Mouse (Mus musculus): ENCODE results near the gene Skp1a.

Skp1a gene

GRCm38 (mm10) chr11:52278991-52279390 lies 47.2 kb downstream of the Skp1a start:
- DNase-seq = no peak

- DNase-seq = no peak
Observed at GRCm38 (mm10) chr11:52279611-52280145, 47.9 kb downstream of the Skp1a start.

GRCm38 (mm10) chr11:52280566-52281455 lies 49.0 kb downstream of the Skp1a start:
- no peak for DNase-seq

- no peak for DNase-seq
Observed at GRCm38 (mm10) chr11:52281568-52282328, 50.0 kb downstream of the Skp1a start.

- no peak for DNase-seq
Observed at GRCm38 (mm10) chr11:52282420-52282773, 50.6 kb downstream of the Skp1a start.

- DNase-seq = no peak
Observed at GRCm38 (mm10) chr11:52282774-52283595, 51.2 kb downstream of the Skp1a start, which contains the start of gene Tcf7. Gene Tcf7 (minus strand): TSS chr11:52283014.

- DNase-seq = no peak
Observed at GRCm38 (mm10) chr11:52283596-52284571, 52.1 kb downstream of the Skp1a start.

GRCm38 (mm10) chr11:52286301-52286957 lies 54.6 kb downstream of the Skp1a start:
- no peak for DNase-seq

GRCm38 (mm10) chr11:52286958-52287305 lies 55.1 kb downstream of the Skp1a start:
- no peak for DNase-seq

GRCm38 (mm10) chr11:52292346-52292745 lies 60.6 kb downstream of the Skp1a start:
- DNase-seq = no peak

GRCm38 (mm10) chr11:52292894-52293293 lies 61.1 kb downstream of the Skp1a start:
- no peak for DNase-seq

GRCm38 (mm10) chr11:52294103-52294502 lies 62.3 kb downstream of the Skp1a start:
- no peak for DNase-seq
